Mouse (Mus musculus): Measurements from ENCODE around the gene Slc25a48.

Slc25a48 gene

GRCm38 (mm10) chr13:56438211-56439075 lies at the start of gene Slc25a48:
Gene Slc25a48, plus strand, starts transcription at chr13:56438355.
- DNase-seq (ENCODE audit: low read depth, low spot score), result no peak

- DNase-seq (ENCODE audit: low read depth, low spot score), result no peak
Measured at GRCm38 (mm10) chr13:56397572-56397971, 40.6 kb upstream of the Slc25a48 start.

- no peak for DNase-seq (ENCODE audit: low read depth, low spot score)
Measured at GRCm38 (mm10) chr13:56401186-56401585, 37.0 kb upstream of the Slc25a48 start.

GRCm38 (mm10) chr13:56403381-56404086 lies 34.6 kb upstream of the Slc25a48 start:
- no peak for DNase-seq (ENCODE audit: low read depth, low spot score)

DNA sequence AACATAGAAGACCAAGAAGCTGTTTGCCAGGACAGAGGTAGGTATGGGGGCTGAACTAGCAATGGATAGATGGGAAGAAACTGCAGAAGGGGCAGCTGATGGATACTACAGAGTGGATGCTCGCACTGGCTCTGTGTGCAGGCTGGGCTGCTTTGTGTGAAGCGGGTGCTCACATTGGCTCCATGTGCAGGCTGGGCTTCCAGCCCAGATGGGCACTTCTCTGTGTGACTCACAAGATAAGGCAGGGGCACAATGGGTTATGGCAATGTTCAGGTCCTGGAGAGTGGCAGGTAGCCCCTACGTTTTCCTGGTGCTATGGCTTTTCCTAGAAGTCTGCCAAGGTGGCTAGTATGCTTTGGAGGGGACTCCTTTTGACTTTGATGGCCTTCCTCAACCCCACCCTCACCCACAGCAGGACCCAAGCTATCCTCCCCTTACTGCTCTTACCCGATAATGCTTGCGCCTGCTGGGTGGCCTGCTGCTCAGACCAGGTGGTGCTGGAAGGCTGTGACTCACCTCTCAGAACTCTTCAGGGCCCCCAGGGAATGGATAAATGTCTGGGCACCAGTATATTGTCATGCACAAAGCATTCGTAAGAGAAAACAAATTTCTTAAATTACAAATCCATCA lies 33.5 kb upstream of the Slc25a48 start:
- no peak for DNase-seq (ENCODE audit: low read depth, low spot score)

GRCm38 (mm10) chr13:56412286-56412873 lies 25.8 kb upstream of the Slc25a48 start:
- DNase-seq (ENCODE audit: low read depth, low spot score), result no peak

DNA sequence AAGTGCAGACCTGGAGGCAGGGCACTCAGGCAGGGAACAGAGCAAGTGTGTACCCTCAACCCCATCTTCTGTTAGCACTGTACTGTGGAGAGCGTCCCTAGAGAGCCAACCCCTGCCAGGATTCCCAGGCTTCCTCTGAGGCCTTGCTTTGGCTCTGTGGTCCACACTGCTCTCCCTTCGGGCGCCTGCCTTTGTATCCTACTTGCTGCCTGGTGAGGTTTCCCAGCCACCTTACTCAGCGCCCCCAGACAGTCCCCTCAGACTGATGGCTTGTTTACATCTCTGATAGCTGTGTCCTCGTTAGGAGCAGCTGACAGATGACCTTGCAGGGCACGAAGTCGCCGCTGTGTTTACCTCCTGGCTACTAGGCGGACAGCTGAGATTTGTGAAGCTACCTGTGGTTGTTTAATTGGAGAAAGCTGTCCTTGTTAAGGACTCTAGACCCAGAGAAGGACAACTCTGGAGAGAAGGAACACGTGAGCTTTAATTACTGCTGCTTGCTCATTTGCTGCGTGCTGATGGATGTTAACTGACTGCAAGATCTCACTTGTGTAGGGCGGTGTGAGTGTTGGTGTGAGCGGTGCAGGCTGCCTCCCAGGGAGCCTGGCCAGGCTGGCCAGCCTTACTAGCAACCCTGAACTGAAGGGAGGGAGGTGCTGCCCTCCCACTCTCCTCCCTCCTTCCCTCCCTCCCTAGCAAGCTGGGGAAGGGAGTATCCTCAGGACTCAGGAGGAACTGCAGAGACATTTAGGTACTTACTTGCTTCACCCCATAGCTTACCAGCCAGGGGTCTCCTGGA lies 19.3 kb upstream of the Slc25a48 start:
- no peak for DNase-seq (ENCODE audit: low read depth, low spot score)

DNA sequence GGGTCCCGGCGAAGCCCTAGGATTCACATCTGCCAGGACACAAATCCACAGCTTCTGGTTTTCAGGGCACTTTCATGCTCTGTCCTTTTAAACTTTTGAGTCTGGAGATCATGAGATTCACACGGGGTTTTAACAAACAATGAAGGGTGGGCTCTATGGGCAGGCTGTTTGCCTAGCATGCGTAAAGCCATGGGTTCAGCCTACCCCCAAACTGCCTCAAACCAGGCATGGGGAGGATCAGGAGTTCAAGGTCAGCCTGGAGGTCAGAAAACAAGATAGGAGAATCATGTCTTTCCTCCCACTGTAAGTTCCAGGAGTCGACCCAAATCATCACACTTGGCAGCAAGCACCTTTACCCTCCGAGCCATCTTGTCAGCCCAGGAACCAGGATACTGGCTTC lies 18.6 kb upstream of the Slc25a48 start:
- DNase-seq (ENCODE audit: low read depth, low spot score), result no peak

- DNase-seq (ENCODE audit: low read depth, low spot score), result peak; percentile 34
Measured at GRCm38 (mm10) chr13:56422072-56422723, 16.0 kb upstream of the Slc25a48 start.

GRCm38 (mm10) chr13:56425931-56426330 lies 12.2 kb upstream of the Slc25a48 start:
- no peak for DNase-seq (ENCODE audit: low read depth, low spot score)

GRCm38 (mm10) chr13:56426365-56426764 lies 11.8 kb upstream of the Slc25a48 start, which contains the start of gene Gm3045:
Gene Gm3045, plus strand, starts transcription at chr13:56426594.
- no peak for DNase-seq (ENCODE audit: low read depth, low spot score)

DNA sequence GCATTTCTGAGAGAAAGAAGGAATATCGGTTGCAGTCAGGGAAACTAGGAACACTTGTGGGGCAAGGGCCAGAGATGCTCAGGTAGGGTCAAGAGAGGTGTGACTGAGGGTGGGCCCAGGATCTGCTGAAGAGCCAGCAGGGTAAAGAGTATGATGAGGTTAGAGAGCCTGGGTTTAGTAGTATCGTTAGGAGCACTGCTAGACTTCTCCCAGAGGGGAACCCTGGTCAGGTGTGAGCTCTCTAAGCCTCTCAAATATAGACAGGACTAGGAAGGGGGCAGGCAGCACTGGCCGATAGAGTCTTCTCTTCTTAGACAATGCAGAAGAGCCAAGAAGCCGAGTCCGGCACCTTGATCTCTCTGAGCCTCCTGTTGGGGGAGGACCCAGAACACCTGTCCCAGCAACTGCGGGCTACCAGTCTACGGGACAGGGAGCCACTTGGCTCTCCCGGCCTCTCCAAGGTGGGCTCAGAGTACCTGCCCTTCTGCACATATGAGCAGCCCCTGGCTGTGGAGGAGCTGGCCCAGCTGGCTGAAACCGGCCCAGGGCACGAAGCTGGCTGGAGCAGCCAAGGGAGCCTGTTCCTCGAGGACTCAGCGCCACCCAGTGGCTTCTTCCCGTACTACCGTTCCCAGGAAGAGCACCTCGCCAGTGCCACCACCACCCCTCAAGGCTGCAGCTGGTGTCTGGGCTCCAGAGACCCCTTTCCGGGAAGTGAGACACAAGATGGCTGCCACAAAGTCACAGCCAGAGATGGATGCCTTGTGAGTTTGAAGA lies 9.2 kb upstream of the Slc25a48 start:
- DNase-seq (ENCODE audit: low read depth, low spot score), result no peak

DNA sequence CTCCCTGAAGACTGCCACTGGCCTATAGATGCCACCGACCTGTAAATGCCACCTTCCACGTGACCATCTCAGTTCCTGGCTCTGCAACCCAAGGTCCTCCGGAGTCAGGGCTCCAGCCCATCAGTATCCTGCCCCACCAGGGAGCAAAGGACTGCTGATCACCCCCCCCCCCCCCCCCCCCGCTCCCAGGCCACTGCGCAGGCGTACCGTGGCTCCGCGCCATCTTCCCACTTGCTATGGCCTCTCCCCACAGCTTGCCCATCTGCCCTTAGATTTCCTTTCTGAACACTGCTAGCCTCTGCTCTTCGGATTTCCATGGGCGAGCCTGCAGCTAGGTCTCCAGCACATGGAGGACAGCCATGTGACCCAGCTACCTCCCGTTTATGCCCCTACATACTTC lies 5.7 kb upstream of the Slc25a48 start:
- DNase-seq (ENCODE audit: low read depth, low spot score), result no peak

DNA sequence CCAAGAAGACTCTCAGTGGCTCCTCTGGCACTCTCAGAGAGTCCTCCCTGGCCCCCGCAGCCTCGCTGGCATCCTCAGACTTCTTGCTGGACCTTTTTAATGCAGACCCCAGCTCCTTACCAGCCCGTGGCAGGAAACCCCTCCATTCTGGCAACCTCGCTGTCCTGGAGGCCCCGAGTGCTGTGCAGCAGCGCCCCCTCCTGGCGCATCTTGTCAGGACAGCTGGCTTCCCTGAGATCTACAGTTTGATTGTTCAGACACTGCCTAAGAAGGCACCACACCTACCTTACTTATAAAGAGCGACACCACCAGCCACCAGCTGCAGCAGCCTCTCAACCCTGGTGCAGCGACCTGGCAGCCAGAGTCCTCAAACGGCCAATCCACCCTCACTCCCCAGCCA lies 4.7 kb upstream of the Slc25a48 start:
- DNase-seq (ENCODE audit: low read depth, low spot score), result no peak

DNA sequence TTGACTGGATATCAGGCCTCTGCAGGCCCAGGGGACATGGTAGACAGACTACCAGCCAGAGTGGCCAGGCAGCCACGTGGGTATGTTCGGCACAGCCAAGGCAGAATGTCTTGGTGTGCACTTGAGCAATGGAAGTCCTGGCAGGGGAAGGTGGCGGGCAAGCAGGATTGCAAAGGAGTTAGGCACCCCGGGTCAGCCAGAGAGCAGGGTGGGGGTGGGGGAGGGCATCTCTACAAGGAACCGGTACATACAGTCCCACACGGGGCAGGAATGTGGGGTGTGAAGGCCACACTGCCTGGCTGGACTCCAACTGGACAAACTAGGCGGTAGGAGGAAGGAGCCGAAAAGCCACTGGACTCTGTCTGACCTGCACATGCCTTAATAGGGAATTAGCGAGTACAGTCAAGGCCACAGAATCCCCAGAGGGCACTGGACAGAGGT lies 3.8 kb upstream of the Slc25a48 start:
- DNase-seq (ENCODE audit: low read depth, low spot score), result no peak

GRCm38 (mm10) chr13:56435615-56436287 lies 2.4 kb upstream of the Slc25a48 start:
- DNase-seq (ENCODE audit: low read depth, low spot score), result no peak

DNA sequence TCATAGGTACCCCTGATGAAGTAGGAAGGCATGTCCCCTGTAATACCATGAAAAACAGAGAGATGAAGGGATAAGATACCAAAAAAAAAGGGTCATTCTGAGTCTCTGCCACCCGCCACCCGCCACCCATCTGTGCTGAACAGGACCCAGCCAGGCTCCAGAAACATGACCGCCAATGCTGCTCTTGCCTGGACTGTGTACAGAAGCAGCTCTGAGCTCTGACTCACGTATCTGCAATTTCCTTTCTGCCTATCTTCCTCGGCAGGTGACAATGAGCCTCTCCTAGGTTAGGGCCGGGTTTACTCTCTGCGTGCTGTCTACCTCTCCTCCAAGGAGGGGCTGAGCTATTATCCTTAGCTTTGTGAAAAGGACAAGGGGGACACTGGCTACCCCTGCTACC lies 5.3 kb downstream of the Slc25a48 start:
- no peak for DNase-seq (ENCODE audit: low read depth, low spot score)

GRCm38 (mm10) chr13:56444112-56444511 lies 6.0 kb downstream of the Slc25a48 start:
- DNase-seq (ENCODE audit: low read depth, low spot score), result no peak

- DNase-seq (ENCODE audit: low read depth, low spot score), result no peak
Measured at GRCm38 (mm10) chr13:56444996-56445395, 6.8 kb downstream of the Slc25a48 start.
